Mouse (Mus musculus): ENCODE results near the gene St7.

DNA sequence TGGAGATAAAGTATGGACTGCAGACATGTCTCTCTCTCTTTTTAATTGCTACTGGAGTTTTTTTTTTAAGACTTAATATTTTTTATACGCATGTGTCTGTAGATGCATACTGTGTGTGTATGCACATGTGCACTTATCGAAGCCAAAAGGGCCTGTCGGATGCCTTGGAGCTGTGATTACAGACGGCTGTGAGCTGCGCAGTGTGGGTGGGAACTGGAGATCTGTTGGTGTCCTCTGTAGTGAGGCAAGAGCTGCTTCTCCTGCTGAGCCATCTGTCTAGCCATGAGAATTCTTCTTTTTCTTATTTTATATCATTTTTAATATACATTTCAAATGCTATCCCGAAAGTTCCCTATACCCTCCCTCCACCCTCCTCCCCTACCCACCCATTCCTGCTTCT is 37.4 kb downstream of the St7 start:
- TF ChIP-seq CTCF (IDR thresholded peaks at IDR 0.05) (no peak), EP300 (IDR thresholded peaks at IDR 0.05) (no peak)

Data from lung, postnatal 0 days (tissue).